Mouse (Mus musculus) c-Kit-negative CD71-positive TER-119-positive erythroid progenitor cells, embryonic 14.5 days (primary cell): ENCODE results near the gene Jmjd6.
"Not testable (repeated sequence)": the region's sequence is repeated elsewhere in the genome, so short reads cannot be mapped to it uniquely, and the experiment has no call there.

ENCODE experiments used
- DNase-seq: peaks from one replicate; pipeline ENCODE4 v3.0.0-alpha.2; 2013; ENCODE audit warnings: low read depth, low spot score

Gene Jmjd6

DNA sequence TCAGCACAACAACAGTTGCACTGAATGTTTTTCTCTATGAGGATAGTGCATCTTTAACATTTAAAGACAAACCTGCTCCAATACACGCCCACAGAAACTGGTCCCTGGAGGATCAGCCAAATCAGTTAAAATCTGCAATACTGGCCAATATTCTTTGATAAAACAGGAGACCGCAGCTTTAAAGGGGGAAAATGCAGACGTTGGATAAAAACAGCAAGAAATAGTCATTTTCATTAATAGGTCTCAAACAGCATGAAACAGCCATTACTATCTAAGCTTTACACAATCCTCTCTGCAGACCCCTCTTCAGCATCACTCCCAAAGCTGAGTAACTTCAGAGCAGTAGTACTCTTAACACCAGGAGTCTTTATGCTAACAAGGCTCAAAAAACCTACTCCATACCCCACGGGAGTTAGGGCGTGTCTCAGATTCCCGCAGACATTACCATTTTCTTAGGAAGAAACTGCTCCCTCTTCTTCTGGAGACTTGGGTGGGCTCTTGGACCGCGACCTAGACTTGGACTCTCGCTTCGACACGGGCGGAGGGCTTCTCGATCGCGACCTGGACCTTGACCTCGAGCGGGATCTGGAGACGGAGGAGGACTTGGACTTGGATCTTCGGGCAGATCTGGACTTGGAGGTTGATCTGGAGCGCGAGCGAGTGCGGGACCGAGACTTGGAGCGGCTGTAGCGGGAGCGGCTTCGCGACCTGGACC lies 8.5 kb upstream of the Jmjd6 start:
- peak; percentile 29 for DNase-seq

DNA sequence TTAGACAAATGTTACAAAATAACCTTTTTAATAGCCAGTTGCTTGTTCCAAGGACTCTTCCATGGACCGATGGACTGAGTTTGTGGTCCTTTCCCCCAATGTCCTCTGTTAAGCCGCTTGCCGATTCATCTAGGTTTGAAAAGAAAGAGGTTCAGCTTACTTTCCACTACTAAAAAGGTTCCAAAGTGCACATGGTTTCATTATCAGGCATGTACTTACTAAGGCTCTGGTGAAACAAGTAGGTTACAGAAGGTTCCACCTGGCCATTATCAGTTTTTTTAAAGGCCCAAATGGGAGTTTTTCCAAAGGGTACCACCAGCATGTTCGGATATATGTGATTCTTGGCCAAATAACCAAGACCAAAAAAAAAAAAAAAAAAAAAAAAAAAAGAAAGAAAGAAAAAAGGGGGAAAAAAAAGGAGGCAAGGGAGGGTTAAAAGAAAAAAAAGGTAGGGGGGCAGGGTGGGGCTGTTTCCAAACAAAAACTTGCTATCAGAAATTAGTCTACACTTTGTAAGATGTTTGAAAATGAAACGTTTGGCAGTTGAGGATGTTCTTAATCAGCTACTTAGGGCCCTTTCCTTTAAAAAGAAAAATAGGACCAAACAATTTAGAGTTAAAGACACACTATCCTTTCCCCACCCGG lies 7.7 kb upstream of the Jmjd6 start:
- DNase-seq: no peak

- DNase-seq: no peak
Observed at GRCm38 (mm10) chr11:116850085-116850484, 6.8 kb upstream of the Jmjd6 start.

- no peak for DNase-seq
Observed at GRCm38 (mm10) chr11:116849587-116849986, 6.3 kb upstream of the Jmjd6 start.

DNA sequence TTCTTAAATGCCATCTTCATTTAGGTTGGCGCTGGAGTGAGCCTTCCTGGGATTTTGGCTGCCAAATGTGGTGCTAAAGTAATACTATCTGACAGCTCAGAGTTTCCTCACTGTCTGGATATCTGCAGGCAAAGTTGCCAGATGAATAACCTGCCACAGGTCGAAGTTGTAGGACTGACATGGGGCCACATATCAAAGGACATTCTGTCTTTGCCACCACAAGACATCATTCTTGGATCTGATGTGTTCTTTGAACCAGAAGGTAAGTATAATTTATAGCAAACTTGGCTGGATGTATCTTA lies 5.6 kb upstream of the Jmjd6 start:
- not testable (repeated sequence) for DNase-seq

GRCm38 (mm10) chr11:116848086-116848876 lies 5.0 kb upstream of the Jmjd6 start:
- DNase-seq: no peak

GRCm38 (mm10) chr11:116847187-116848085 lies 4.2 kb upstream of the Jmjd6 start:
- DNase-seq: no peak

- DNase-seq: no peak
Observed at GRCm38 (mm10) chr11:116846593-116847181, 3.4 kb upstream of the Jmjd6 start.

GRCm38 (mm10) chr11:116842531-116843260 lies 553 bp downstream of the Jmjd6 start:
- peak; percentile 53 for DNase-seq

GRCm38 (mm10) chr11:116840748-116841147 lies 2.5 kb downstream of the Jmjd6 start:
- no peak for DNase-seq

- no peak for DNase-seq
Observed at GRCm38 (mm10) chr11:116839601-116840000, 3.6 kb downstream of the Jmjd6 start.

- DNase-seq: no peak
Observed at GRCm38 (mm10) chr11:116838936-116839335, 4.3 kb downstream of the Jmjd6 start.

DNA sequence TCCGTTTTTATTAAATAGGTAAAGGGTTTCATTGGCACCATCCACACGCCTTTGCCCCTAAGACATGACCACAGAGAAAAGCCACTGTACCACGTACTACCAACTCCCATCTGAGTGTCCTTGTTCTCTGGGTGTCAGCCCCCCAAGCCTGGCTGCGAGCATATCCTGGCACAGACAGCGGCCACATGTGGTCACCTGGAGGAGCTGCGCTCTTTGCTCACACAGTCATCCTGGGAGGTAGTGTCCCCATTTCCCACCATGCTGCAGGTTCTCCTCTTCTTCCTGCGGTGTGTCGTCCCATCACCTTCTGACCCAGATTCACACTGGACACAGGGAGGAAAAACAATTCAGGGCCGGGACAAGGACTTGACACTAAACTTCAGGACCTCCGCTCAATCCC lies 5.8 kb downstream of the Jmjd6 start:
- no peak for DNase-seq

DNA sequence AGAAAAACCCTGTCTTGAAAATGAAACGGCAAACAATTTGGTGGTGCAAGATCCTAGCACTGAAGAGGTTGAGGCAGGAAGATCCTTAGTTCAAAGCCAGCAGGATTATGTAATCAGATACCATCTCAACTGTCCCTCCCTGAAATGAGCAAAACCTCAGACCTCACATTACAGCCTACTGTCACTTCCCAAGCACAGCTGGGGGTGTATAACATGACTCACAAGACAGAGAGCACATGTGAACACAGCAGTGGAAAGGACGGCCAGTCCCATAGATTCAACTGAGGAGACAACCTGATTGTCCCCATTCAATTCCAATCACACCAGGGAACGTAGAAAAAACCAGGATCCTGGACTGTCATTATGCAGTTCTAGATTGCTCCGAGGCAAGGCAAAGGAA lies 7.0 kb downstream of the Jmjd6 start:
- DNase-seq: no peak

DNA sequence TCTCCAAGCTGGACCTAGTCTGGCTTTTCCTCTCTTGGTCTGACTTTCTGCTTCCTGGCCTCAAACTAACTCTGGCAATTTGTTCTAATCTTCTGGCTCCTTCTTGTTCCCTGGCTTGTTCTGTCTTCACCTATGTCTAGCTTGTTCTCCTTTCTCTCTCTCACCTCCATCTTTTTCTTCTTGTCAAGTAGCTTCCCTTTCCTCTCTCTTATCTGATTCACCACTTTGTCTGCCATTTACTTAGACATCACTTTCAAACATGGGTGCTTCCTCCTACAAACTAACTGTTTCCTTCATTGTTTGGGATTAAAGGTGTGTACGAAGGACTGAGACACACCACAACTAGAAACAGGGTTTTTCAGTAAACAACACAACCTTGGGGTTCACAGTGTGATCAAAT lies 8.3 kb downstream of the Jmjd6 start:
- DNase-seq: no peak

GRCm38 (mm10) chr11:116832172-116832685 lies 11.0 kb downstream of the Jmjd6 start:
- DNase-seq: no peak

GRCm38 (mm10) chr11:116827534-116828165 lies 15.6 kb downstream of the Jmjd6 start, which contains the start of gene Mxra7:
Gene Mxra7, minus strand, starts transcription at chr11:116828046.
- no peak for DNase-seq

DNA sequence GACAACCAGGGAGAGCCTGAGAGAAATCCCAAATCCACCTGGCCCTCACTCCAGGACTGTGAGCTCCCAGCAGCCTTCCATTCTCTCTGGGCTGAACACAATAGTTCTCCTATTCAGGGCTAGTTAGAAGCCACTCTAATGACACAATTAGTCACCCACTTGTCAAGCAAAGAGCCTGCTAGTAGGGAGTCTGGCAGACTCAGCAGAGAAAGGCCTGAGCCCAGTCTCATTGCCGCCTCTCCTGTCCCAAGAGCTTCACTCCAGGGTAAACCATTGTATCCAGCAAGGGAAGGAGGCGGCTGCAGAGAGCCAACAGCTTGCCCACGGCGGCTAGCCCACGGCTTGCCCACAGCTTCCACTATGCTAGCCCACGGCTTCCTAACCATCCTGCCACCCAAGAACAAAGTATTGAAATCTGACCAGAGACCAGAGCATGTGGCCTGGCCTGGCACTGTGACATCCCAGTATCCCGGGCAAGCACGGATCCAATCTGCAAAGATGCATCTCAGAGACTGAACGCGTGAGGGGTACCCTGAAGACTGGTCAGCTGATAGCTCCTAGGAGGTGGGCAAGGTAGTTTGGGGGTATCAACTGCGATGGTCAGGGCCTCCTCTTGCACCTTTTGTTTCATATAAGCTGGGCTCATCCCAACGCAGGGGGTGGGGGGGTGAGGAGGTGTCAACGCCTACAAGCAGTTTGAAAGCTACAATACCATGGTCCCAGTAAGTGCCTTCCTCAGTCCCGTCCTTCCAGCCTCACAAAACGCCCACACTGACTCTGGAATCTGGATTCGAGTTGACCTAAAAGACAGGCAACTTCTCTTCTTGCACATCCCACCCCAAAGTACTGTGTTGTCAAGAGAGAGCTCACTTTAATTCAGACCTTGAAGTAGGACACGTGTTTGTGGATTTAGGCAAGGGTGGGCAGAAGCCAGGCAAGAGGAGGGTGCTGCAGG lies 16.4 kb downstream of the Jmjd6 start:
- no peak for DNase-seq

- DNase-seq: no peak
Observed at GRCm38 (mm10) chr11:116825230-116825629, 18.0 kb downstream of the Jmjd6 start.
